In genomic region chr4:145051209-145051969, GRCm38 (mm10) we compare ENCODE assay signal across 10 mouse cellular contexts.
DNase-seq lines count a peak whose midpoint lies in the region; ATAC-seq and TF ChIP-seq lines count a peak whose summit lies in the region.
"Had no signal": no experiment of that assay in that cellular context is flagged by ENCODE, and none has a peak within 500 bp of the region (broad histone marks: within the 10 kb centered on the region; RNA-seq: fewer than 3 reads in every experiment).

No protein-coding gene starts in this region.

- no peak for TF ChIP-seq POLR2A in bone marrow macrophage, adult 2 months (IDR thresholded peaks at IDR 0.05; ENCODE audit: borderline replicate concordance, low read depth, low read length)

- H3K4me1 ChIP-seq in forebrain, embryonic 10.5 days = peaks cover 20% of the 10 kb centered on the region
- H3K4me1 ChIP-seq in forebrain, embryonic 13.5 days = peaks cover 16% of the 10 kb centered on the region
- peaks cover 36% of the 10 kb centered on the region for H3K4me1 ChIP-seq in kidney, embryonic 15.5 days
- peaks cover 29% of the 10 kb centered on the region for H3K4me1 ChIP-seq in bone marrow macrophage, adult 2 months (ENCODE audit: control insufficient read depth, insufficient read depth, low read length)
- H3K4me1 ChIP-seq in forebrain, embryonic 16.5 days (replicated peaks; ENCODE audit: control insufficient read depth, insufficient read depth, low read length) = peaks cover 5% of the 10 kb centered on the region; the same call in 1 of the 2 replicates

- H3K9me3 ChIP-seq in forebrain, embryonic 10.5 days = no peaks in the 10 kb centered on the region
- no peaks in the 10 kb centered on the region for H3K9me3 ChIP-seq in forebrain, embryonic 13.5 days (replicated peaks)
- H3K9me3 ChIP-seq in kidney, embryonic 15.5 days (replicated peaks) = no peaks in the 10 kb centered on the region
- no peaks in the 10 kb centered on the region for H3K9me3 ChIP-seq in forebrain, embryonic 16.5 days (ENCODE audit: control insufficient read depth, low read length)
- H3K9me3 ChIP-seq: lung, embryonic 15.5 days; neural tube, embryonic 12.5 days had no signal

- ATAC-seq in forebrain, embryonic 13.5 days = no peak
- no peak for ATAC-seq in kidney, embryonic 15.5 days (replicated peaks; ENCODE audit: low FRiP score)
- peak; percentile 52 for ATAC-seq in forebrain, embryonic 16.5 days

- no peak overlapping the region for H3K9ac ChIP-seq in forebrain, embryonic 13.5 days
- no peak overlapping the region for H3K9ac ChIP-seq in kidney, embryonic 15.5 days
- H3K9ac ChIP-seq in forebrain, embryonic 16.5 days (replicated peaks; ENCODE audit: low read depth, low read length) = no peak overlapping the region
- H3K9ac ChIP-seq: lung, embryonic 15.5 days; neural tube, embryonic 12.5 days had no signal

- H3K4me2 ChIP-seq in forebrain, embryonic 13.5 days = no peak overlapping the region
- no peak overlapping the region for H3K4me2 ChIP-seq in kidney, embryonic 15.5 days
- H3K4me2 ChIP-seq in forebrain, embryonic 16.5 days (ENCODE audit: low read length) = no peak overlapping the region
- H3K4me2 ChIP-seq: lung, embryonic 15.5 days; neural tube, embryonic 12.5 days had no signal

- peak overlapping the region; percentile 40; the same call in 1 of the 2 replicates for H3K27ac ChIP-seq in forebrain, embryonic 10.5 days
- no peak overlapping the region for H3K27ac ChIP-seq in forebrain, embryonic 13.5 days
- peak overlapping the region; percentile 80 for H3K27ac ChIP-seq in kidney, embryonic 15.5 days
- H3K27ac ChIP-seq in bone marrow macrophage, adult 2 months (ENCODE audit: insufficient read depth, low read depth, low read length) = peak overlapping the region; percentile 41; the same call in 1 of the 2 replicates
- H3K27ac ChIP-seq in forebrain, embryonic 16.5 days (ENCODE audit: low read length) = no peak overlapping the region
- H3K27ac ChIP-seq: lung, embryonic 15.5 days; neural tube, embryonic 12.5 days had no signal

- TF ChIP-seq CTCF in bone marrow macrophage, adult 2 months (IDR thresholded peaks at IDR 0.05; ENCODE audit: low read depth, low read length) = no peak

- WGBS in forebrain, embryonic 10.5 days = 53% methylated on average over 4 of the region's 4 CpGs
- 38% methylated on average over 4 of the region's 4 CpGs for WGBS in forebrain, embryonic 13.5 days
- WGBS in kidney, embryonic 15.5 days = 69% methylated on average over 4 of the region's 4 CpGs
- 27% methylated on average over 4 of the region's 4 CpGs for WGBS in forebrain, embryonic 16.5 days

- H3K27me3 ChIP-seq in forebrain, embryonic 10.5 days (ENCODE audit: poor library complexity, severe bottlenecking) = peaks cover 27% of the 10 kb centered on the region
- H3K27me3 ChIP-seq in forebrain, embryonic 13.5 days = peaks cover 8% of the 10 kb centered on the region; the same call in 1 of the 2 replicates
- H3K27me3 ChIP-seq in kidney, embryonic 15.5 days = no peaks in the 10 kb centered on the region
- no peaks in the 10 kb centered on the region for H3K27me3 ChIP-seq in forebrain, embryonic 16.5 days (replicated peaks; ENCODE audit: control insufficient read depth, insufficient read depth, low read length)
- H3K27me3 ChIP-seq: lung, embryonic 15.5 days; neural tube, embryonic 12.5 days had no signal

- no peak overlapping the region for H3K4me3 ChIP-seq in forebrain, embryonic 10.5 days
- H3K4me3 ChIP-seq in forebrain, embryonic 13.5 days = no peak overlapping the region
- no peak overlapping the region for H3K4me3 ChIP-seq in kidney, embryonic 15.5 days (replicated peaks)
- no peak overlapping the region for H3K4me3 ChIP-seq in bone marrow macrophage, adult 2 months (ENCODE audit: insufficient read depth, low read length)
- no peak overlapping the region for H3K4me3 ChIP-seq in forebrain, embryonic 16.5 days (replicated peaks; ENCODE audit: low read length)
- H3K4me3 ChIP-seq: lung, embryonic 15.5 days; neural tube, embryonic 12.5 days had no signal

- no peak for DNase-seq in forebrain, embryonic 10.5 days (ENCODE audit: extremely low spot score, low spot score)
- no peak for DNase-seq in kidney, postnatal 14 days
- no peak for DNase-seq in thymus, postnatal 25 days
- no peak for DNase-seq in frontal cortex, postnatal 10 days (ENCODE audit: low spot score in 2 of 2)

- H3K36me3 ChIP-seq in forebrain, embryonic 10.5 days (replicated peaks) = peaks cover 35% of the 10 kb centered on the region
- H3K36me3 ChIP-seq in forebrain, embryonic 13.5 days (ENCODE audit: poor library complexity, severe bottlenecking) = peaks cover 38% of the 10 kb centered on the region
- peaks cover 53% of the 10 kb centered on the region for H3K36me3 ChIP-seq in kidney, embryonic 15.5 days
- peaks cover 3% of the 10 kb centered on the region; the same call in 1 of the 2 replicates for H3K36me3 ChIP-seq in forebrain, embryonic 16.5 days (ENCODE audit: control insufficient read depth, insufficient read depth)
- H3K36me3 ChIP-seq: lung, embryonic 15.5 days had no signal

Comparison
In these comparisons a context has a peak if more than half of its experiments do, and no peak if none do; other contexts are left out.
1. H3K27ac ChIP-seq: peak in forebrain, embryonic 10.5 days (single experiment), kidney, embryonic 15.5 days (single experiment) and bone marrow macrophage, adult 2 months (single experiment); none in forebrain, embryonic 13.5 days (single experiment) and forebrain, embryonic 16.5 days (single experiment).